Mouse (Mus musculus): Measurements from ENCODE around the gene Tmem160. TPM values are rescaled to one million over a fixed set of nuclear protein-coding genes. Genes with fewer than 3 reads are reported as not detected.

Tmem160 gene
- total and polyA plus RNA-seq, 2 experiments from 2014 or later, result 71.7 to 114 TPM

- no peak for DNase-seq (ENCODE audit: low spot score)
These were observed 17.5 kb upstream of the Tmem160 start for GRCm38 (mm10) chr7:16435088-16435487.

DNA sequence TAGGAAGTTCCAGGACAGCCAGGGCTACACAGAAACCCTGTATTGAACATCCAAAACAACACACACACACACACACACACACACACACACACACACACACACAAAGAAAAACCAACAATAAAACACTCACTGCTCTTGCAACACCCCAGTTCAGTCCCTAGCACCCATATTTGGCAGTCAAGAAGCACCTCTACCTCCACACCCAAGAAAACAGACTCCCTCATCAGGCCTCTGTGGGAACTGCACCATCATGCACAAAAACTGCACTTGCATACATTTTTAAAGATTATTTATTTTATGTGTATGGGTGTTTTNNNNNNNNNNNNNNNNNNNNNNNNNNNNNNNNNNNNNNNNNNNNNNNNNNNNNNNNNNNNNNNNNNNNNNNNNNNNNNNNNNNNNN lies 11.3 kb upstream of the Tmem160 start:
- Histone ChIP-seq H3K4me1 (ENCODE audit: insufficient read depth, low read length) (no peaks in the 10 kb centered on the region), H3K36me3 (ENCODE audit: insufficient read depth, low read length) (peaks cover 4% of the 10 kb centered on the region; the same call in 1 of the 2 replicates), H3K27me3 (ENCODE audit: insufficient read depth, low read length) (no peaks in the 10 kb centered on the region), H3K9ac (replicated peaks; ENCODE audit: low read length) (no peak overlapping the region), H3K4me3 (ENCODE audit: low read length) (no peak overlapping the region), H3K9me3 (ENCODE audit: low read length) (no peaks in the 10 kb centered on the region), H3K27ac (no peak overlapping the region), H3K4me2 (ENCODE audit: low read depth, low read length) (no peak overlapping the region)
- peak; percentile 20; the same call in 1 of the 2 replicates for TF ChIP-seq CTCF (IDR thresholded peaks at IDR 0.05; ENCODE audit: low read depth)
- DNase-seq (ENCODE audit: low spot score), result no peak
- no peak for ATAC-seq

More at GRCm38 (mm10) chr7:16435088-16435487, 17.5 kb upstream of the Tmem160 start:
- no peak overlapping the region for H3K4me2 ChIP-seq (ENCODE audit: low read depth, low read length)
- H3K4me1 ChIP-seq (ENCODE audit: insufficient read depth, low read length), result no peaks in the 10 kb centered on the region
- H3K27me3 ChIP-seq (ENCODE audit: insufficient read depth, low read length), result no peaks in the 10 kb centered on the region
- no peak overlapping the region for H3K27ac ChIP-seq
- no peak for ATAC-seq
- 81% methylated on average over 9 of the region's 9 CpGs for WGBS
- H3K9me3 ChIP-seq (ENCODE audit: low read length), result no peaks in the 10 kb centered on the region
- no peak overlapping the region for H3K4me3 ChIP-seq (ENCODE audit: low read length)
- TF ChIP-seq CTCF (IDR thresholded peaks at IDR 0.05; ENCODE audit: low read depth), result no peak
- H3K36me3 ChIP-seq (ENCODE audit: insufficient read depth, low read length), result peaks cover 60% of the 10 kb centered on the region
- no peak overlapping the region for H3K9ac ChIP-seq (replicated peaks; ENCODE audit: low read length)

DNA sequence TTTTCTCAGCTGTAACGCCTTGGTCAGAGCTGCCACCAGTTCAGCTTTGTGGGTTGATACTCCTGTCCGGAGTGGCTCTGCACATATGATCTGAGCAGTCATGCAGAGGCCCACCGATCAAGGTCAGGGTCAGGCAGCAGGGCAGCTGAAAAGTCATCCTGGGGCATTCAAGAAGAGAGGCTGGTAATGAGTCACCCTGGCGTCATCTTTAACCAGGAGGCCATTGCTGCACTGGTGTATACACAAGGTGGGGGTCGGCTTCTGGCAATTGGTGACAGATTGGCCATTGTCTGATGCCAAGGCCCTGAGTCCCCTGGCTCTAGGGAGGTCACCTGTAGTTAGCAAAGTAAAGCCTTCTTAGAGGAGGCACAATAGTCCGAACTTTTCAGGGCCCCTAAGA lies 923 bp upstream of the Tmem160 start:
- H3K9me3 ChIP-seq (ENCODE audit: low read length), result no peaks in the 10 kb centered on the region
- H3K27me3 ChIP-seq (ENCODE audit: insufficient read depth, low read length), result no peaks in the 10 kb centered on the region
- H3K9ac ChIP-seq (replicated peaks; ENCODE audit: low read length), result no peak overlapping the region
- DNase-seq (ENCODE audit: low spot score), result no peak
- 88% methylated on average over 6 of the region's 6 CpGs for WGBS
- H3K27ac ChIP-seq, result no peak overlapping the region
- no peak overlapping the region for H3K4me3 ChIP-seq (ENCODE audit: low read length)
- no peaks in the 10 kb centered on the region for H3K36me3 ChIP-seq (ENCODE audit: insufficient read depth, low read length)
- TF ChIP-seq CTCF (IDR thresholded peaks at IDR 0.05; ENCODE audit: low read depth), result no peak
- no peak overlapping the region for H3K4me2 ChIP-seq (ENCODE audit: low read depth, low read length)
- no peak for ATAC-seq
- H3K4me1 ChIP-seq (ENCODE audit: insufficient read depth, low read length), result peaks cover 6% of the 10 kb centered on the region; the same call in 1 of the 2 replicates

GRCm38 (mm10) chr7:16453118-16453711 lies 636 bp downstream of the Tmem160 start:
- DNase-seq (ENCODE audit: low spot score), result peak; percentile 82
- WGBS, result under 1% methylated on average over 23 of the region's 23 CpGs
- H3K4me1 ChIP-seq (ENCODE audit: insufficient read depth, low read length), result peaks cover 6% of the 10 kb centered on the region; the same call in 1 of the 2 replicates
- peak overlapping the region; percentile 82 for H3K27ac ChIP-seq
- H3K9ac ChIP-seq (replicated peaks; ENCODE audit: low read length), result peak overlapping the region; percentile 75
- no peaks in the 10 kb centered on the region for H3K36me3 ChIP-seq (ENCODE audit: insufficient read depth, low read length)
- no peaks in the 10 kb centered on the region for H3K27me3 ChIP-seq (ENCODE audit: insufficient read depth, low read length)
- TF ChIP-seq CTCF (IDR thresholded peaks at IDR 0.05; ENCODE audit: low read depth), result no peak
- peak overlapping the region; percentile 92 for H3K4me2 ChIP-seq (ENCODE audit: low read depth, low read length)
- peak; percentile 81 for ATAC-seq
- no peaks in the 10 kb centered on the region for H3K9me3 ChIP-seq (ENCODE audit: low read length)
- peak overlapping the region; percentile 81 for H3K4me3 ChIP-seq (ENCODE audit: low read length)

- Histone ChIP-seq H3K4me1 (ENCODE audit: insufficient read depth, low read length) (peaks cover 6% of the 10 kb centered on the region; the same call in 1 of the 2 replicates), H3K9me3 (ENCODE audit: low read length) (no peaks in the 10 kb centered on the region), H3K4me2 (ENCODE audit: low read depth, low read length) (no peak overlapping the region), H3K9ac (replicated peaks; ENCODE audit: low read length) (no peak overlapping the region), H3K27me3 (ENCODE audit: insufficient read depth, low read length) (no peaks in the 10 kb centered on the region), H3K27ac (no peak overlapping the region), H3K36me3 (ENCODE audit: insufficient read depth, low read length) (no peaks in the 10 kb centered on the region), H3K4me3 (ENCODE audit: low read length) (no peak overlapping the region)
- DNase-seq (ENCODE audit: low spot score), result no peak
- WGBS, result 95% methylated on average over 14 of the region's 14 CpGs
- ATAC-seq, result no peak
- no peak for TF ChIP-seq CTCF (IDR thresholded peaks at IDR 0.05; ENCODE audit: low read depth)
These were observed 2.4 kb downstream of the Tmem160 start for GRCm38 (mm10) chr7:16455016-16455415.

- Histone ChIP-seq H3K9ac (replicated peaks; ENCODE audit: low read length) (no peak overlapping the region), H3K27me3 (ENCODE audit: insufficient read depth, low read length) (no peaks in the 10 kb centered on the region), H3K4me2 (ENCODE audit: low read depth, low read length) (no peak overlapping the region), H3K4me1 (ENCODE audit: insufficient read depth, low read length) (peaks cover 6% of the 10 kb centered on the region; the same call in 1 of the 2 replicates), H3K4me3 (ENCODE audit: low read length) (no peak overlapping the region), H3K27ac (no peak overlapping the region), H3K9me3 (ENCODE audit: low read length) (no peaks in the 10 kb centered on the region), H3K36me3 (ENCODE audit: insufficient read depth, low read length) (no peaks in the 10 kb centered on the region)
- WGBS, result 76% methylated on average over 4 of the region's 5 CpGs
- TF ChIP-seq CTCF (IDR thresholded peaks at IDR 0.05; ENCODE audit: low read depth), result no peak
- ATAC-seq, result no peak
- no peak for DNase-seq (ENCODE audit: low spot score)
These were observed 3.7 kb downstream of the Tmem160 start for GRCm38 (mm10) chr7:16456289-16456688.

- no peak for DNase-seq (ENCODE audit: low spot score)
- H3K4me2 ChIP-seq (ENCODE audit: low read depth, low read length), result no peak overlapping the region
- H3K36me3 ChIP-seq (ENCODE audit: insufficient read depth, low read length), result no peaks in the 10 kb centered on the region
- H3K27ac ChIP-seq, result no peak overlapping the region
- WGBS, result 69% methylated on average over 13 of the region's 13 CpGs
- no peak for TF ChIP-seq CTCF (IDR thresholded peaks at IDR 0.05; ENCODE audit: low read depth)
- H3K4me3 ChIP-seq (ENCODE audit: low read length), result no peak overlapping the region
- ATAC-seq, result no peak; the same call in 1 of the 2 replicates
- no peaks in the 10 kb centered on the region; the same call in 1 of the 2 replicates for H3K4me1 ChIP-seq (ENCODE audit: insufficient read depth, low read length)
- no peaks in the 10 kb centered on the region for H3K27me3 ChIP-seq (ENCODE audit: insufficient read depth, low read length)
- H3K9me3 ChIP-seq (ENCODE audit: low read length), result no peaks in the 10 kb centered on the region
- no peak overlapping the region for H3K9ac ChIP-seq (replicated peaks; ENCODE audit: low read length)
These were observed 8.0 kb downstream of the Tmem160 start for GRCm38 (mm10) chr7:16460566-16460965.

Measured in hindbrain, postnatal 0 days (tissue).